Mouse (Mus musculus): ENCODE results near the gene Abcc5.
"Not testable (repeated sequence)": the region's sequence is repeated elsewhere in the genome, so short reads cannot be mapped to it uniquely, and the experiment has no call there.

GRCm38 (mm10) chr16:20438046-20438445 is 11.9 kb upstream of the Abcc5 start:
- not testable (repeated sequence) for TF ChIP-seq GATA1 (IDR thresholded peaks at IDR 0.05; ENCODE audit: borderline replicate concordance, low read length); FLI1 (IDR thresholded peaks at IDR 0.05; ENCODE audit: low read length)
